8 mouse cellular contexts compared by ENCODE assay signal in the genomic region with DNA sequence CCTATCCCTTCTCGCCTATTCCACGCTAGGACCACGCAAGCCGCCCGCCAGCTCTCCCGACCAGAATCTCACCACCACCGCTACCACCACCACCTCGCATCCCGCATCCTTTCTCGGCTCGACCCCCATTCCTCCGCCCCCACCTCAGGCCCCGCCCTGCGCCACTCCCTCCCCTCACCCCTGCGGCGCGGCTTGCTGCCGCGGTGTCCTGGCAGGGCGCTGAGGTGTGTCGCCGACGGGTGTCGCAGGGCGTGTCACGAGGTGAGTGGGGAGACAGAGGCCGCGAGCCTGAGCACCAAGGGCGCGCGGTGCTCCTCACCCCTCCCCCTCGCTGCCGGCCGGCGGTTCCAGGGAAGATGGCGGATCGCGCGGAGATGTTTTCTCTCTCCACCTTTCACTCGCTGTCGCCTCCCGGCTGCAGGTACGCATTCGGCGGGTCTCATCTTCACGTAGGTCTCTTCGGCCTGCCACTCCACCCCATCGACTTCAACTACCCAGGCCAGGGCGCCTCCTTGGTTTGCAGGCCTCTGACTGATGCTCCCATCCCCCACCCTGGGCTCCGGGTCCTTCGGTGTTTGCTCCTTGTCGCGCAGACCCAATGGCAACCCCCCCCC. TPM values are rescaled to one million over a fixed set of nuclear protein-coding genes. Genes with fewer than 3 reads are reported as not detected.
DNase-seq lines count a peak whose midpoint lies in the region; ATAC-seq lines count a peak whose summit lies in the region.

TSS of gene Mapk8ip2 (plus strand) at position 49 of the 614 bp plus-strand sequence.

- WGBS in kidney, embryonic 14.5 days, result under 1% methylated on average over 53 of the region's 53 CpGs
- WGBS in forebrain, embryonic 11.5 days, result under 1% methylated on average over 53 of the region's 53 CpGs

- H3K4me2 ChIP-seq in kidney, embryonic 14.5 days (replicated peaks; ENCODE audit: low read depth, low read length), result peak within 1 kb of the TSS; percentile 93
- peak within 1 kb of the TSS; percentile 78 for H3K4me2 ChIP-seq in forebrain, embryonic 11.5 days (ENCODE audit: low read depth, low read length, severe bottlenecking)

- H3K27me3 ChIP-seq in kidney, embryonic 14.5 days (ENCODE audit: control insufficient read depth, insufficient read depth, low read length), result peaks cover 21% of the 10 kb centered on the region
- peaks cover 5% of the 10 kb centered on the region; the same call in 1 of the 2 replicates for H3K27me3 ChIP-seq in forebrain, embryonic 11.5 days (ENCODE audit: control insufficient read depth, insufficient read depth, low read length)

- H3K9ac ChIP-seq in kidney, embryonic 14.5 days (ENCODE audit: low read depth, low read length), result peak within 1 kb of the TSS; percentile 20; the same call in 1 of the 2 replicates
- peak within 1 kb of the TSS; percentile 81 for H3K9ac ChIP-seq in forebrain, embryonic 11.5 days (ENCODE audit: low read length)

- H3K9me3 ChIP-seq in kidney, embryonic 14.5 days (ENCODE audit: control insufficient read depth, low read length), result no peaks in the 10 kb centered on the region
- H3K9me3 ChIP-seq in forebrain, embryonic 11.5 days (ENCODE audit: control insufficient read depth, low read length), result no peaks in the 10 kb centered on the region

- H3K27ac ChIP-seq in kidney, embryonic 14.5 days (ENCODE audit: low read depth, low read length), result no peak within 1 kb of the TSS
- no peak within 1 kb of the TSS for H3K27ac ChIP-seq in brown adipose tissue, adult 24 weeks (replicated peaks; ENCODE audit: low read depth, low read length)
- H3K27ac ChIP-seq in forebrain, embryonic 11.5 days (ENCODE audit: low read depth, low read length), result no peak within 1 kb of the TSS

- no peak for DNase-seq in kidney, adult 11 months
- peak; percentile 80 for DNase-seq in forebrain, embryonic 11.5 days (ENCODE audit: low spot score)
- no peak for DNase-seq in left cerebral cortex, adult 8-10 months (ENCODE audit: low spot score in 2 of 2)
- peak; percentile 59 for DNase-seq in neural tube, embryonic 10.5 days (ENCODE audit: extremely low spot score, low spot score)
- no peak for DNase-seq in urinary bladder, postnatal 25 days (ENCODE audit: low spot score)

- peak; percentile 40 for ATAC-seq in kidney, embryonic 14.5 days (ENCODE audit: low FRiP score, low TSS enrichment)
- peak; percentile 77 for ATAC-seq in forebrain, embryonic 11.5 days (replicated peaks; ENCODE audit: low FRiP score)
- no peak for ATAC-seq in megakaryocyte-erythroid progenitor cell, adult 5-6 weeks (replicated peaks; ENCODE audit: low FRiP score, low TSS enrichment, poor library complexity, severe bottlenecking)

- peak within 1 kb of the TSS; percentile 50 for H3K4me3 ChIP-seq in kidney, embryonic 14.5 days (ENCODE audit: low read length)
- H3K4me3 ChIP-seq in brown adipose tissue, adult 24 weeks (ENCODE audit: insufficient read depth, low read depth, low read length), result peak within 1 kb of the TSS; percentile 45
- H3K4me3 ChIP-seq in forebrain, embryonic 11.5 days (ENCODE audit: low read depth, low read length), result peak within 1 kb of the TSS; percentile 77

- peaks cover 9% of the 10 kb centered on the region; the same call in 1 of the 2 replicates for H3K4me1 ChIP-seq in kidney, embryonic 14.5 days (ENCODE audit: control insufficient read depth, insufficient read depth, low read length)
- H3K4me1 ChIP-seq in brown adipose tissue, adult 24 weeks (ENCODE audit: control insufficient read depth, insufficient read depth, insufficient read length, low read length), result 0 out of 2 replicates have a peak, but pooled peaks cover 3% of the 10 kb centered on the region
- peaks cover 9% of the 10 kb centered on the region for H3K4me1 ChIP-seq in forebrain, embryonic 11.5 days (replicated peaks; ENCODE audit: control insufficient read depth, insufficient read depth, low read length)

- H3K36me3 ChIP-seq in kidney, embryonic 14.5 days (ENCODE audit: control insufficient read depth, insufficient read depth, low read length), result no peaks in the 10 kb centered on the region
- H3K36me3 ChIP-seq in forebrain, embryonic 11.5 days (ENCODE audit: control insufficient read depth, insufficient read depth, low read length), result peaks cover 9% of the 10 kb centered on the region; the same call in 1 of the 2 replicates

RNA-seq across cellular contexts. Expression of gene Mapk8ip2, which starts in this region (rescaled TPM):
- 0.34 and 0.37 TPM in 2 replicates for polyA plus RNA-seq in kidney, embryonic 14.5 days (2014; fragmentation: Nextera tagmentation; extraction: Ambion mirVana)
- not detected in 2 replicates for polyA plus RNA-seq in brown adipose tissue, adult 24 weeks (2012; ENCODE audit: insufficient read depth, insufficient read length, missing spikeins)
- 26.0 and 27.4 TPM in 2 replicates for polyA plus RNA-seq in forebrain, embryonic 11.5 days (2014; fragmentation: Nextera tagmentation; extraction: Ambion mirVana)
- total RNA-seq in left cerebral cortex, adult 8-10 months (2022), result 100 to 1,000 TPM; 240 to 262 (median 246) TPM
- not detected in 2 replicates for total RNA-seq in megakaryocyte-erythroid progenitor cell, adult 5-6 weeks (2014; fragmentation: Nextera tagmentation)
- not detected in 2 replicates for total RNA-seq in megakaryocyte-erythroid progenitor cell, adult 5-6 weeks (2017)

Comparison
In these comparisons a context has a peak if more than half of its experiments do, and no peak if none do; other contexts are left out.
1. RNA of gene Mapk8ip2 (total RNA-seq): 240 to 262 TPM in left cerebral cortex, adult 8-10 months; not detected in megakaryocyte-erythroid progenitor cell, adult 5-6 weeks; every median in the first group is over 100 times any median in the second.
2. RNA of gene Mapk8ip2 (polyA plus RNA-seq): 26.0 to 27.4 TPM in forebrain, embryonic 11.5 days; 0.34 to 0.37 TPM in kidney, embryonic 14.5 days and not detected in brown adipose tissue, adult 24 weeks; every median in the first group is over 10 times any median in the second.
3. Peak in ATAC-seq, H3K4me3 ChIP-seq, H3K9ac ChIP-seq and H3K4me2 ChIP-seq in kidney, embryonic 14.5 days; RNA of the gene not detected or under 1 TPM.
4. DNase-seq: peak in forebrain, embryonic 11.5 days (single experiment) and neural tube, embryonic 10.5 days (single experiment); none in kidney, adult 11 months (single experiment), left cerebral cortex, adult 8-10 months (0 of 2) and urinary bladder, postnatal 25 days (single experiment).
5. Peak in every context shown above with its lines, with median percentiles within 50 percentile points of each other: H3K4me3 ChIP-seq.